Comparison of ENCODE assay signal across 13 mouse cellular contexts in the genomic region with DNA sequence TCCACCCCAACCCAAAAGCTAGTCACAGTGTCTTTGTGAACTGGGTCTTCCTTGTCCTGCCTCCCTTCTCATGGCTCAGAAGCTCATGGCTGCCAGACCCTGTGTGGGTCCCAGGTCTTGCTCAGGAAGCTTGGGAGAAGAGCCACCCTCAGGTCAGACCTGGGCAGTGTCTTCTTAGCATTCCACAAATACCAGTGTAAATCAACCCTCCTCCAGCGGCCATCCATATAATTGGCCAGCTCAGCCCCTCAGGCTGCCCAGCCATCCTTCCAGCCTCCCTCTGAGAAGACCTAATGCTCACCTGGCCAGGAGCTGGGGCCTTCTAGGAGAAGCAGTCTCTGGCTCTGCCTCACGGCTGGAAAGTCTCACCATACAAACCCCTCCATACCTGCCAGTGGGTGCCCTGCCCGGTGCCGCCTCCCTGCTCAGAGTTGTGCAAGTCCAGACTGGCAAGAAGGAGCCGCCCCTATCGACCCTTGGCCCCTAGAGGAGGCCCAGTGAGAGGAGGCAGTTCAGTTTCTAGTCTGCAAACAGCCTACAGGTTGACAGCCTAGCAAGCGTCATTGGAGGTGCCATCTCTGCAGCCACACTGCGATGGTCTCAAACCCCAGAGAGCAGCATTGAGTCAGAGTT. TPM values are rescaled to one million over a fixed set of nuclear protein-coding genes. Genes with fewer than 3 reads are reported as not detected.
DNase-seq lines count a peak whose midpoint lies in the region; ATAC-seq lines count a peak whose summit lies in the region.
"Had no signal": no experiment of that assay in that cellular context is flagged by ENCODE, and none has a peak within 500 bp of the region (broad histone marks: within the 10 kb centered on the region; RNA-seq: fewer than 3 reads in every experiment).

TSS of gene 2310007B03Rik (minus strand) at position 448 of the 633 bp plus-strand sequence.

- no peaks in the 10 kb centered on the region for H3K36me3 ChIP-seq in liver, embryonic 16.5 days (ENCODE audit: control insufficient read depth, insufficient read depth)
- H3K36me3 ChIP-seq in lung, embryonic 15.5 days: no peaks in the 10 kb centered on the region
- H3K36me3 ChIP-seq in heart, embryonic 10.5 days: no peaks in the 10 kb centered on the region
- H3K36me3 ChIP-seq in midbrain, embryonic 10.5 days: no peaks in the 10 kb centered on the region
- H3K36me3 ChIP-seq: heart, embryonic 15.5 days; neural tube, embryonic 12.5 days had no signal

- no peaks in the 10 kb centered on the region for H3K4me1 ChIP-seq in liver, embryonic 16.5 days (ENCODE audit: control insufficient read depth, low read depth, low read length)
- H3K4me1 ChIP-seq in lung, embryonic 15.5 days: peaks cover 36% of the 10 kb centered on the region
- H3K4me1 ChIP-seq in heart, embryonic 10.5 days: peaks cover 27% of the 10 kb centered on the region
- H3K4me1 ChIP-seq in midbrain, embryonic 10.5 days: 0 out of 2 replicates have a peak, but pooled peaks cover 4% of the 10 kb centered on the region
- H3K4me1 ChIP-seq: heart, embryonic 15.5 days; megakaryocyte, embryonic 14.5 days; neural tube, embryonic 12.5 days had no signal

- H3K4me2 ChIP-seq in liver, embryonic 16.5 days (ENCODE audit: low read depth, low read length): no peak within 1 kb of the TSS
- peak within 1 kb of the TSS; percentile 42 for H3K4me2 ChIP-seq in lung, embryonic 15.5 days
- H3K4me2 ChIP-seq: heart, embryonic 15.5 days; neural tube, embryonic 12.5 days had no signal

- no peak within 1 kb of the TSS for H3K9ac ChIP-seq in liver, embryonic 16.5 days (ENCODE audit: low read depth, low read length)
- H3K9ac ChIP-seq in lung, embryonic 15.5 days: no peak within 1 kb of the TSS
- H3K9ac ChIP-seq: heart, embryonic 15.5 days; neural tube, embryonic 12.5 days had no signal

- no peaks in the 10 kb centered on the region for H3K9me3 ChIP-seq in liver, embryonic 16.5 days (replicated peaks; ENCODE audit: control insufficient read depth, low read length)
- H3K9me3 ChIP-seq in lung, embryonic 15.5 days: no peaks in the 10 kb centered on the region
- no peaks in the 10 kb centered on the region for H3K9me3 ChIP-seq in heart, embryonic 10.5 days
- no peaks in the 10 kb centered on the region for H3K9me3 ChIP-seq in midbrain, embryonic 10.5 days (replicated peaks)
- H3K9me3 ChIP-seq: heart, embryonic 15.5 days; megakaryocyte, embryonic 14.5 days; neural tube, embryonic 12.5 days had no signal

- no peak within 1 kb of the TSS for H3K27ac ChIP-seq in liver, embryonic 16.5 days (ENCODE audit: low read length)
- H3K27ac ChIP-seq in lung, embryonic 15.5 days: peak within 1 kb of the TSS; percentile 90
- no peak within 1 kb of the TSS for H3K27ac ChIP-seq in heart, embryonic 10.5 days
- no peak within 1 kb of the TSS for H3K27ac ChIP-seq in midbrain, embryonic 10.5 days (replicated peaks)
- H3K27ac ChIP-seq: heart, embryonic 15.5 days; neural tube, embryonic 12.5 days had no signal

- H3K27me3 ChIP-seq in liver, embryonic 16.5 days (ENCODE audit: control insufficient read depth, insufficient read depth, low read depth, low read length): no peaks in the 10 kb centered on the region
- H3K27me3 ChIP-seq in lung, embryonic 15.5 days: no peaks in the 10 kb centered on the region
- H3K27me3 ChIP-seq in heart, embryonic 10.5 days (ENCODE audit: insufficient read depth, poor library complexity, severe bottlenecking): peaks cover 60% of the 10 kb centered on the region
- no peaks in the 10 kb centered on the region for H3K27me3 ChIP-seq in midbrain, embryonic 10.5 days (ENCODE audit: low read depth, poor library complexity, severe bottlenecking)
- H3K27me3 ChIP-seq: neural tube, embryonic 12.5 days had no signal

- no peak for DNase-seq in liver
- peak; percentile 74 for DNase-seq in kidney, postnatal 10 days
- DNase-seq in cerebellum, adult 9-10 months: no peak
- DNase-seq in heart, embryonic 10.5 days (ENCODE audit: low spot score): no peak
- no peak for DNase-seq in urinary bladder, adult 18-20 months (ENCODE audit: low spot score in 2 of 2)
- DNase-seq in midbrain, embryonic 10.5 days (ENCODE audit: low spot score): no peak
- DNase-seq: gastrocnemius, postnatal 14 days had no signal

- ATAC-seq in liver, embryonic 16.5 days (ENCODE audit: low read depth): peak; percentile 54; the same call in 1 of the 2 replicates
- peak; percentile 3; the same call in 1 of the 2 replicates for ATAC-seq in lung, embryonic 15.5 days (ENCODE audit: borderline replicate concordance, extremely low read depth, low FRiP score, low TSS enrichment)
- ATAC-seq: inflammation-experienced regulatory T-cells, adult 6 months had no signal

- H3K4me3 ChIP-seq in liver, embryonic 16.5 days (ENCODE audit: low read depth, low read length): no peak within 1 kb of the TSS
- peak within 1 kb of the TSS; percentile 29 for H3K4me3 ChIP-seq in lung, embryonic 15.5 days
- no peak within 1 kb of the TSS for H3K4me3 ChIP-seq in heart, embryonic 10.5 days
- H3K4me3 ChIP-seq in midbrain, embryonic 10.5 days: no peak within 1 kb of the TSS
- H3K4me3 ChIP-seq: heart, embryonic 15.5 days; megakaryocyte, embryonic 14.5 days; neural tube, embryonic 12.5 days had no signal

- WGBS in liver, embryonic 16.5 days (ENCODE audit: insufficient replicate concordance): 53% methylated on average over 8 of the region's 8 CpGs
- 54% methylated on average over 8 of the region's 8 CpGs for WGBS in lung, embryonic 15.5 days
- 73% methylated on average over 8 of the region's 8 CpGs for WGBS in heart, embryonic 10.5 days
- 81% methylated on average over 8 of the region's 8 CpGs for WGBS in midbrain, embryonic 10.5 days

RNA-seq across cellular contexts. Expression of gene 2310007B03Rik, which starts in this region (rescaled TPM):
- 0.11 and 0.32 TPM in 2 replicates for polyA plus RNA-seq in liver, embryonic 16.5 days (2015; fragmentation: Nextera tagmentation; extraction: Ambion mirVana)
- polyA plus RNA-seq in lung, embryonic 15.5 days (2015; fragmentation: Nextera tagmentation; extraction: Ambion mirVana): 14.1 and 16.7 TPM in 2 replicates
- polyA plus RNA-seq in heart, embryonic 10.5 days (2016; fragmentation: Nextera tagmentation; extraction: Ambion mirVana): 0.06 and 0.30 TPM in 2 replicates
- polyA plus RNA-seq in midbrain, embryonic 10.5 days (2016; fragmentation: Nextera tagmentation; extraction: Ambion mirVana): 0.47 and 0.62 TPM in 2 replicates
- polyA plus RNA-seq: inflammation-experienced regulatory T-cells, adult 6 months had no signal

Comparison
In these comparisons a context has a peak if more than half of its experiments do, and no peak if none do; other contexts are left out.
1. Peak in ATAC-seq in liver, embryonic 16.5 days; RNA of the gene not detected or under 1 TPM.